Mouse (Mus musculus) small intestine, adult 2 months (tissue): ENCODE measurements around the gene Gm20538. TPM values are rescaled to one million over a fixed set of nuclear protein-coding genes. Genes with fewer than 3 reads are reported as not detected.

ENCODE experiments used
- H3K27ac ChIP-seq: fragments of 200-500 bp; 2 replicates; pipeline ENCODE4 v1.5.1; 2012; ENCODE audit warnings: low read depth, low read length, control low read depth, inconsistent platforms; ENCODE audit not compliant: insufficient read depth
- H3K27me3 ChIP-seq: fragments of 200-500 bp; 2 replicates; pipeline ENCODE4 v1.6.1; 2012; ENCODE audit warnings: mild to moderate bottlenecking, moderate library complexity, low read length, inconsistent platforms; ENCODE audit not compliant: control insufficient read depth, insufficient read depth
- H3K36me3 ChIP-seq: fragments of 200-500 bp; 2 replicates; pipeline ENCODE4 v1.6.1; 2012; ENCODE audit warnings: mild to moderate bottlenecking, low read length, control low read depth, inconsistent platforms; ENCODE audit not compliant: control insufficient read depth, insufficient read depth
- H3K4me1 ChIP-seq: fragments of 200-500 bp; 2 replicates; pipeline ENCODE4 v1.6.1; 2012; ENCODE audit warnings: low read length, inconsistent platforms, mixed read lengths; ENCODE audit not compliant: control insufficient read depth, insufficient read depth, insufficient read length
- H3K4me3 ChIP-seq: fragments of 200-500 bp; 2 replicates; pipeline ENCODE4 v1.5.1; 2012; ENCODE audit warnings: low read depth, mild to moderate bottlenecking, control low read depth, inconsistent platforms, low read length, moderate library complexity
- CTCF ChIP-seq: fragments of 200-500 bp; IDR thresholded peaks from 2 replicates; pipeline ENCODE4 v1.5.1; 2012; ENCODE audit warnings: low read depth, mild to moderate bottlenecking, control low read depth, inconsistent platforms, low read length, moderate library complexity, mixed read lengths; ENCODE audit not compliant: insufficient replicate concordance, insufficient read length; ENCODE audit errors: extremely low read depth
- POLR2A ChIP-seq: fragments of 200-500 bp; IDR thresholded peaks from 2 replicates; pipeline ENCODE4 v1.6.1; 2012; ENCODE audit warnings: low read depth, mild to moderate bottlenecking, control low read depth, inconsistent platforms, low read length, moderate library complexity
- WGBS: fragments of 180-500 bp; shearing (Covaris S2); methylation state at CpG from one replicate; pipeline ENCODE4 v1.1.7; 2018; 5-methylcytosine and 5-hydroxymethylcytosine counted together
- polyA plus RNA-seq: library from polyadenylated mRNA; depleted of rRNA; stranded (reverse); fragments of >200 nt; gene quantifications from 2 replicates; pipeline ENCODE4 v1.2.3, GENCODE M21; 2012

Gm20538 gene
- polyA plus RNA-seq, 1 experiment, result not detected

- TF ChIP-seq POLR2A (no peak), CTCF (no peak)
- Histone ChIP-seq H3K4me1 (peaks cover 7% of the 10 kb centered on the region; the same call in 1 of the 2 replicates), H3K4me3 (no peak overlapping the region), H3K36me3 (no peaks in the 10 kb centered on the region), H3K27me3 (peaks cover 35% of the 10 kb centered on the region), H3K27ac (no peak overlapping the region)
- WGBS, result 31% methylated on average over 7 of the region's 7 CpGs
Observed at GRCm38 (mm10) chr19:44513921-44514482, 38.6 kb downstream of the Gm20538 start.

- WGBS, result 32% methylated on average over 11 of the region's 11 CpGs
- H3K27ac ChIP-seq, result no peak overlapping the region
Observed at GRCm38 (mm10) chr19:44513054-44513833, 39.4 kb downstream of the Gm20538 start.

GRCm38 (mm10) chr19:44512601-44513000 lies 40.0 kb downstream of the Gm20538 start:
- 43% methylated on average over 5 of the region's 5 CpGs for WGBS
- Histone ChIP-seq H3K4me3 (no peak overlapping the region), H3K27ac (no peak overlapping the region), H3K4me1 (peaks cover 7% of the 10 kb centered on the region; the same call in 1 of the 2 replicates), H3K27me3 (peaks cover 37% of the 10 kb centered on the region), H3K36me3 (no peaks in the 10 kb centered on the region)
- TF ChIP-seq POLR2A, result no peak
- TF ChIP-seq CTCF, result no peak

More at GRCm38 (mm10) chr19:44513054-44513833, 39.4 kb downstream of the Gm20538 start:
- H3K27me3 ChIP-seq, result peaks cover 35% of the 10 kb centered on the region
- H3K4me1 ChIP-seq, result peaks cover 7% of the 10 kb centered on the region; the same call in 1 of the 2 replicates
- TF ChIP-seq POLR2A (no peak), CTCF (no peak)
- no peaks in the 10 kb centered on the region for H3K36me3 ChIP-seq
- H3K4me3 ChIP-seq, result no peak overlapping the region

GRCm38 (mm10) chr19:44511451-44512231 lies 41.0 kb downstream of the Gm20538 start:
- 2% methylated on average over 65 of the region's 66 CpGs for WGBS

GRCm38 (mm10) chr19:44510534-44511175 lies 42.0 kb downstream of the Gm20538 start:
- Histone ChIP-seq H3K4me3 (no peak overlapping the region), H3K27ac (no peak overlapping the region), H3K27me3 (peaks cover 37% of the 10 kb centered on the region), H3K4me1 (peaks cover 7% of the 10 kb centered on the region; the same call in 1 of the 2 replicates), H3K36me3 (no peaks in the 10 kb centered on the region)
- WGBS, result 8% methylated on average over 12 of the region's 12 CpGs
- no peak for TF ChIP-seq CTCF
- no peak for TF ChIP-seq POLR2A

More at GRCm38 (mm10) chr19:44511451-44512231, 41.0 kb downstream of the Gm20538 start:
- Histone ChIP-seq H3K4me3 (peak overlapping the region; percentile 35), H3K36me3 (no peaks in the 10 kb centered on the region), H3K4me1 (peaks cover 7% of the 10 kb centered on the region; the same call in 1 of the 2 replicates), H3K27ac (no peak overlapping the region), H3K27me3 (peaks cover 37% of the 10 kb centered on the region)
- no peak for TF ChIP-seq CTCF
- no peak for TF ChIP-seq POLR2A

GRCm38 (mm10) chr19:44502741-44503140 lies 49.9 kb downstream of the Gm20538 start:
- Histone ChIP-seq H3K4me3 (no peak overlapping the region), H3K27ac (no peak overlapping the region), H3K4me1 (no peaks in the 10 kb centered on the region), H3K27me3 (no peaks in the 10 kb centered on the region), H3K36me3 (no peaks in the 10 kb centered on the region)
- TF ChIP-seq POLR2A (no peak), CTCF (no peak)
- WGBS, result 69% methylated on average over 4 of the region's 4 CpGs

GRCm38 (mm10) chr19:44501925-44502324 lies 50.7 kb downstream of the Gm20538 start:
- H3K36me3 ChIP-seq, result no peaks in the 10 kb centered on the region
- no peaks in the 10 kb centered on the region for H3K4me1 ChIP-seq
- no peak for TF ChIP-seq POLR2A
- no peak for TF ChIP-seq CTCF
- no peaks in the 10 kb centered on the region for H3K27me3 ChIP-seq
- WGBS, result 71% methylated on average over 6 of the region's 6 CpGs
- no peak overlapping the region for H3K27ac ChIP-seq
- no peak overlapping the region for H3K4me3 ChIP-seq
